Mouse (Mus musculus) hindbrain, embryonic 16.5 days (tissue): ENCODE data around the gene Tmem185b. TPM values are rescaled to one million over a fixed set of nuclear protein-coding genes. Genes with fewer than 3 reads are reported as not detected.
A peak's percentile ranks its signal among the peaks of the same experiment; 100 is the strongest.

ENCODE experiments used
- ATAC-seq: fragments of 200-750 bp; cut with Nextera tagmentation; 2 replicates; pipeline ENCODE4 v1.8.0; 2017; ENCODE audit warnings: moderate TSS enrichment, moderate library complexity
- H3K27ac ChIP-seq: fragments of 300-500 bp; sonication (generic); 2 replicates; pipeline ENCODE4 v1.5.1; 2014; ENCODE audit warnings: low read depth, mild to moderate bottlenecking, control low read depth, low read length, moderate library complexity
- H3K27me3 ChIP-seq: fragments of 300-500 bp; sonication (generic); replicated peaks from 2 replicates; pipeline ENCODE4 v1.6.1; 2014; ENCODE audit warnings: low read length; ENCODE audit not compliant: control insufficient read depth, insufficient read depth
- H3K36me3 ChIP-seq: fragments of 300-500 bp; sonication (generic); 2 replicates; pipeline ENCODE4 v1.6.1; 2014; ENCODE audit warnings: mild to moderate bottlenecking, low read length, moderate library complexity, mixed read lengths; ENCODE audit not compliant: control insufficient read depth, insufficient read depth
- H3K4me1 ChIP-seq: fragments of 300-500 bp; sonication (generic); 2 replicates; pipeline ENCODE4 v1.6.1; 2014; ENCODE audit warnings: low read depth, low read length; ENCODE audit not compliant: control insufficient read depth, insufficient read depth
- H3K4me2 ChIP-seq: fragments of 300-500 bp; sonication (generic); 2 replicates; pipeline ENCODE4 v1.6.1; 2014; ENCODE audit warnings: mild to moderate bottlenecking, low read length, control low read depth, moderate library complexity
- H3K4me3 ChIP-seq: fragments of 300-500 bp; sonication (generic); 2 replicates; pipeline ENCODE4 v1.5.1; 2014; ENCODE audit warnings: mild to moderate bottlenecking, low read length, control low read depth, moderate library complexity
- H3K9ac ChIP-seq: fragments of 300-500 bp; sonication (generic); 2 replicates; pipeline ENCODE4 v1.6.1; 2014; ENCODE audit warnings: low read depth, mild to moderate bottlenecking, control low read depth, low read length, moderate library complexity
- H3K9me3 ChIP-seq: fragments of 300-500 bp; sonication (generic); 2 replicates; pipeline ENCODE4 v1.6.1; 2014; ENCODE audit warnings: mild to moderate bottlenecking, low read length, moderate library complexity; ENCODE audit not compliant: control insufficient read depth
- WGBS: fragments of 180-500 bp; shearing (Covaris S2); extraction: QIAGEN DNeasy Blood & Tissue Kit; methylation state at CpG from one replicate; pipeline ENCODE4 v1.1.7; 2014; 5-methylcytosine and 5-hydroxymethylcytosine counted together
- polyA plus RNA-seq: library from polyadenylated mRNA; unstranded; fragments of >200 nt; fragmentation: Nextera tagmentation; extraction: Ambion mirVana; gene quantifications from 2 replicates; pipeline ENCODE4 v1.2.1, GENCODE M21; 2015

The Tmem185b gene
- polyA plus RNA-seq, 1 experiment from 2014 or later = 17.3 TPM

DNA sequence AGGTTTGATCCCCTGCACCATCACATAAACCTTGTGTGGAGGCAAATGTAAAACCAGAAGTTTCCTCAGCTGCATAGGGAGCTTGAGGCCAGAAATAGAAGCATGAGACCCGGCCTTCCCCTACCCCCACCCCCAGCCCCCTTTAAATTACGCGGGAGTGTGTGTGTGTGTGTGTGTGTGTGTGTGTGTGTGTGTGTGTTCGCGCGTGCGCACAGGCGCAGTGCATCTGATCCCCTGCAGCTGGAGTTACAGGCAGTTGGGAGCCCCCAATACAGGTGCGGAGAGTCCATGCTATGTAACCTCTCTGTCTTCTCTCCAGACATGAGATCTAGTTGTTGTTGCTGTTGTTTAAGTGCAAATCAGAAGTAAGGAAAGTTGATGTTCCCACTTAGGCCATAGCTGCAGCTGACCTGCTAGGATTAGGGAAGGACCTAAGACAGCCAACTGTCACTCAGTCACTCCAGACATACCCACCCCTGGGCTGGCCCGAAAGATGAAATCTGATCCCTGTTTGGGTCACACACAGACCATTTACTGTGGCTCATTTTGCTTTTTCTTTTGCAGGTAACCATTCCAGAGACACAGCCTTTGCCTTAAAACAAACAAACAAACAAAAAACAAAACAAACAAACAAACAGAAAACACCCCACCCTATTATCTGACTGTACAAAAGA is 37.9 kb upstream of the Tmem185b start:
- ATAC-seq = no peak
- no peaks in the 10 kb centered on the region for H3K27me3 ChIP-seq
- H3K27ac ChIP-seq = 0 out of 2 replicates have a peak overlapping the region, but pooled peaks have one; percentile 12
- H3K4me3 ChIP-seq = no peak overlapping the region
- no peak overlapping the region for H3K4me2 ChIP-seq
- WGBS = 62% methylated on average over 10 of the region's 10 CpGs
- H3K36me3 ChIP-seq = no peaks in the 10 kb centered on the region
- no peaks in the 10 kb centered on the region for H3K9me3 ChIP-seq
- no peak overlapping the region for H3K9ac ChIP-seq
- H3K4me1 ChIP-seq = peaks cover 10% of the 10 kb centered on the region

DNA sequence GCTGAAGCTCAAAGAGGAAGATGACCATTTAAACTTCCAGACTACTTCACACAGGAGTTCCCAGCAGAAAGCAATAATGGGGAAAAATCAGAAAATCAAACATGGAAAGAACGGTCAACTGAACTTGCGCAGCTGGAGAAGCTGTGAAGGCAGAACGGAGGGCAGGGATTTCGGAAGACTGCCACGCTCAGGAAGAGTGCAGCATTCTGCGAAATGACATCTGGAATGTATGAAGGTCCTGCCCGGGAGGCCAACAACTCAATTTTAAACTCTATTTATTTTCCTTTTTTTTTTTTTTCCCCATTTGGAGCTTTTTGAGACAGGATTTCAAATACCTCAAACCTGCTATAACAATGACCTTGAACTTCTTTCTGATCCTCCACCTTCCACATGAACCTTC is 35.2 kb upstream of the Tmem185b start:
- WGBS = 81% methylated on average over 7 of the region's 7 CpGs
- Histone ChIP-seq H3K4me1 (peaks cover 13% of the 10 kb centered on the region), H3K4me2 (no peak overlapping the region), H3K9me3 (no peaks in the 10 kb centered on the region), H3K9ac (no peak overlapping the region), H3K27me3 (no peaks in the 10 kb centered on the region), H3K36me3 (no peaks in the 10 kb centered on the region), H3K4me3 (no peak overlapping the region), H3K27ac (no peak overlapping the region)
- no peak for ATAC-seq

DNA sequence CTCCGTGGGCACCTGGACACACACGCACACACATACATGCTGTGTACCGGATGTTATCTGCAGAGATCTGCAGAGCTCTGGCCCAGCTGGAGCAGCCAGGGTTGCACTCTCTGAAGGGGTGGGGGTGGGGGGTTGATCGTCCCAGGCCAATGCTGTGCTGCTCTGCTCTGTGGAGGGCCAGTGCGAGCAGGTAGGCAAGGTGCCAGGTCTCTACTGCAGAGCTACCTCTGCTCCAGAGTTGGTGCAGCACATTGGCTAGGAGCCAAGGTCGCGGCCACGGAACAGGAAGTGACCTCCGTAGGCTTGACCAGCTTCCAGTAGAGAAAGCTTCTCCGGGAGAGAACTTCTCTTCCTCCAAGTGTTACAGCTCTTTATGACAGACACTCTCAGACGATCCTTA is 33.9 kb upstream of the Tmem185b start:
- Histone ChIP-seq H3K4me2 (no peak overlapping the region), H3K27me3 (no peaks in the 10 kb centered on the region), H3K9me3 (no peaks in the 10 kb centered on the region), H3K4me3 (no peak overlapping the region), H3K36me3 (no peaks in the 10 kb centered on the region), H3K4me1 (peaks cover 11% of the 10 kb centered on the region), H3K27ac (no peak overlapping the region), H3K9ac (no peak overlapping the region)
- 54% methylated on average over 11 of the region's 11 CpGs for WGBS
- ATAC-seq = no peak

DNA sequence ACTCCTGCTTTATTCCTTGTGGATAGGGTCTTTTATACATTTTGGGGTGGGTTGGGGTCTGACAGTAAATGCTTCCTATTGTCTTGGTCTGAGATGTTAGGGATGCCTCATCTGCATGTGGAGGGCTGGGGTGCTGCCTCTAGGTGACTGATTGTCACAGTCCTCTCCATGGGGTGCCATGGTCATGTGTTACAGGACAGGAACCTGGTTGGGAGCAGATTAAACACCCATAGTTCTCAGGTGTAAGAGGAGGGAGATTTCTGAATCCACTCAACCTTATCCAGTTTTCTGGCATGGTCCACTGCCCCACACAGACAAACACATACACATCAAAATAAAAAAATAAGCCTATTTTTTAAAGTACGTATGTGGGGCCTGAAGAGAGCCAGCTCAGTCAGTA is 33.5 kb upstream of the Tmem185b start:
- Histone ChIP-seq H3K27ac (no peak overlapping the region), H3K4me1 (peaks cover 8% of the 10 kb centered on the region), H3K9ac (no peak overlapping the region), H3K4me3 (no peak overlapping the region), H3K27me3 (no peaks in the 10 kb centered on the region), H3K9me3 (no peaks in the 10 kb centered on the region), H3K4me2 (no peak overlapping the region), H3K36me3 (no peaks in the 10 kb centered on the region)
- ATAC-seq = no peak
- WGBS = 81% methylated on average over 1 of the region's 1 CpGs

DNA sequence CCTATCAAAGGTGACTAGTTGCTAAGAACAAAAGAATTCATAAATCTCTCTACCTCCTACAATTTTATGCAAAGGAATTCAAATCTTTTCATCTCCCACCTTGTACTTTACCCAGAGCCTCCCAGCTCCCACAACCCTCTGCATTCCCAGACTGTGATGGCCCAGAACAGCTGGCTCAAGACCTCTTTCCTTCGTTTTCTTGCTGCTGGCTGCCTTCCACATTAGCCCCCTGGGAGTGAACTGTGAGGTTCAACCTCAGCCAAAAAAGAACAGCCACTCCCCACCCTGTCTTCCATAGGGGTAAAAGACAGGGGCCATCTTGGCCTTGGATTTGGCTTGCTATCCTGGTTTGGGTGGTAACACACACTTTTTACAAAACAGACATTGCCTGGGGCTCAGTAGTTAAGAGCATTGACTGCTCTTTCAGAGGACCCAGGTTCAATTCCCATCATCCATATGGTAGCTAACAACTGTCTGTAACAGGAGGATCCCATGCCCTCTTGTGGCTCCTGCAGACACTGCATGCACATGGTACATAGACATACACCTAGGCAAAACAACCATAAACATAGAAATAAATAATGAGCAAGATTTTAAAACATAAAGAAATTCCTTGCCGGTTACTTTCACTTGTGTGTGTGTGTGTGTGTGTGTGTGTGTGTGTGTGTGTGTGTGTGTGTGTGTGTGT is 31.8 kb upstream of the Tmem185b start:
- Histone ChIP-seq H3K4me1 (peaks cover 4% of the 10 kb centered on the region; the same call in 1 of the 2 replicates), H3K4me3 (no peak overlapping the region), H3K9ac (no peak overlapping the region), H3K27me3 (no peaks in the 10 kb centered on the region), H3K4me2 (no peak overlapping the region), H3K9me3 (no peaks in the 10 kb centered on the region), H3K27ac (no peak overlapping the region), H3K36me3 (no peaks in the 10 kb centered on the region)
- 70% methylated on average over 2 of the region's 2 CpGs for WGBS
- ATAC-seq = no peak

DNA sequence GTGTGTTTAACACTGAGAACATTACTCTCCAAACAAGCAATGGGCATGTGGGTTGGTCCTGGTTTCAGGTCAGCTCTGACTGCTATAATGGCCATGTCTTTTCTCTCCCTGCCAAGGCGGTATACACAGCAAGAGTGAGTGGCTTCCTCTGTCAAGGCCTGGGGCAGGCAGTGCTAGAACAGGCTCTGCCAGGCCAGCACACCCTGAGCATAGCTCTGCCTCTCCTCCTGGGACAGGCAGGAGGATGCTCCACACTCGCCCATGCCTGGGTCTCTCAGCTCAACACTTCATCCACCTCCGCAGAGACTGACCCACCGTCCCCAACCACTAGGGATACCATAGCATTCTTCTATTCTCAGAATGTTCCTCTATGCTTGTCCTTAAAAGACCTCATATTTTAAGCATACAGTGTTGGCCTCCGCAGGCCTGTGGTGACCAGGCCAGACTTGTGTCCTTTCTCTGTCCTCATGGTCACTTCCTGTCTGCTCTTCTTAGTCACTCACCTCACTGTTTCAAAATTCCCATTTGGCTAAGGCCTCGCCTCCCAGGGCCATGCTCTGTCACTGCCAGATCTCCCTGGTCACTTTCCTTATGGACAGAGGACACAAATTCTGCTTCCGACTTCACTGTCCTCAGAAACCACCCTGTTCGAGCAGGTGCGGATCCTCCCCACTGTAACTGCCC is 31.1 kb upstream of the Tmem185b start:
- 93% methylated on average over 9 of the region's 9 CpGs for WGBS
- no peak for ATAC-seq
- no peak overlapping the region for H3K27ac ChIP-seq
- H3K27me3 ChIP-seq = no peaks in the 10 kb centered on the region
- no peak overlapping the region for H3K4me3 ChIP-seq
- H3K36me3 ChIP-seq = no peaks in the 10 kb centered on the region
- H3K9ac ChIP-seq = no peak overlapping the region
- peaks cover 4% of the 10 kb centered on the region; the same call in 1 of the 2 replicates for H3K4me1 ChIP-seq
- H3K4me2 ChIP-seq = no peak overlapping the region
- no peaks in the 10 kb centered on the region for H3K9me3 ChIP-seq

DNA sequence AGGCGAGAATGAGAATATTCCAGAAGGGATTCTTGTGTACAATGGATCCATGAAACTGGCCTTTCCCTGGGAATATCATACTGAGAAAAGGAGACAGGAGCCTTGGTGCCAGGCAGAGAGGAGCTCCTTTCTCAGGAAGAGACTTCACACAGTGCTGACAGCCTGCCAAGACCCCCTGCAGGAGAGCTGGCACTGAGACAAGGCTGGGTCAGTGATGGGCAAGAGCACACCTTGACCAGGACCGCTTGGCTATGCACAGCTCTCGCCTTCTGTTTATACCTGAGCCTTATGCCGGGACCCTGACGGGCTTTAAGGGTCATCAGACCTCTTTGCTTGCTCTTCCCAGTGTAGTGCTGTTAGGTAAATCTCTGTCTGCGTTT is 30.6 kb upstream of the Tmem185b start:
- Histone ChIP-seq H3K9me3 (no peaks in the 10 kb centered on the region), H3K9ac (no peak overlapping the region), H3K36me3 (no peaks in the 10 kb centered on the region), H3K27me3 (no peaks in the 10 kb centered on the region), H3K4me1 (peaks cover 4% of the 10 kb centered on the region; the same call in 1 of the 2 replicates), H3K4me3 (no peak overlapping the region), H3K4me2 (no peak overlapping the region), H3K27ac (no peak overlapping the region)
- ATAC-seq = no peak
- WGBS = 85% methylated on average over 6 of the region's 6 CpGs

DNA sequence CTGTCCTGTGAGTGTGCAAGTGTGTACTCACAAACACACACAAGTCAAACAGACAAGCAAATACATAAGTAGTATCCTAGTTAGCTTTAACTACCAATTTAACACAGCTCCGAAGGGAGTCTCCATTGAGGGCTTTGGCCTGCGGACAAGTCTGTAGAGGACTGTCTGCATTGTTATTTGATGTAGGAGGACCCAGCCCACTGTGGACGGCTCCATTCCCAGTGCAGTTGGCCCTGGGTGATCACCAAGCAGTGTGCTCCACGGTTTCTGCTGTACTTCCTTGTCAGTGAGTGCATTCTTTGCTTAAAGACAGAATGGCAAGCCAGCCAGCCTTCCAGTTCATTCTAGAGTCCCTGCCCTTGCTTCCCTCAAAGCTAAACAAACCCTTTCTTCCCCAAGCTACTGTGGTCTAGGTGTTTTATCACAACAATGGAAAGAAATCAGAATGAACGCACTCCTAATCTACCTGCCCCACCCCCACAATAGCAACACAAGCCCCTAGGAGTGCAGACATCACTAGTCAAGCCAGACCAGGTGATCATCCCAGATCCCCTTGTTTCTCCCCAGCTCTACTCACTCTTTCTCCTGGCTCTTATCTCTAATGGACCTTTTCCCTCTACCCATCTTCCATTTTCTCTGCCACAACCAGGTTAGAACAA is 28.5 kb upstream of the Tmem185b start:
- Histone ChIP-seq H3K27me3 (no peaks in the 10 kb centered on the region), H3K4me2 (no peak overlapping the region), H3K4me3 (no peak overlapping the region), H3K9me3 (no peaks in the 10 kb centered on the region), H3K27ac (no peak overlapping the region), H3K9ac (no peak overlapping the region), H3K36me3 (0 out of 2 replicates have a peak, but pooled peaks cover 2% of the 10 kb centered on the region), H3K4me1 (peaks cover 4% of the 10 kb centered on the region; the same call in 1 of the 2 replicates)
- no peak for ATAC-seq
- WGBS = 75% methylated on average over 5 of the region's 5 CpGs
